Mouse (Mus musculus): ENCODE data around the gene Cfap97d2. TPM values are rescaled to one million over a fixed set of nuclear protein-coding genes. Genes with fewer than 3 reads are reported as not detected.
"Not testable (repeated sequence)": the region's sequence is repeated elsewhere in the genome, so short reads cannot be mapped to it uniquely, and the experiment has no call there.

Gene Cfap97d2
- polyA plus RNA-seq, 1 experiment from 2014 or later, result 0.90 TPM

GRCm38 (mm10) chr8:13746212-13746611 is 40.5 kb downstream of the Cfap97d2 start:
- not testable (repeated sequence) for H3K27me3 ChIP-seq (ENCODE audit: control insufficient read depth, insufficient read depth, low read length); H3K4me2 ChIP-seq; H3K9me3 ChIP-seq (ENCODE audit: control insufficient read depth, low read length); H3K9ac ChIP-seq (ENCODE audit: low read length); H3K36me3 ChIP-seq (ENCODE audit: control insufficient read depth, insufficient read depth, low read length); DNase-seq (ENCODE audit: low spot score, missing footprints); H3K4me1 ChIP-seq (ENCODE audit: control insufficient read depth, insufficient read depth, low read length); ATAC-seq (ENCODE audit: low FRiP score); H3K27ac ChIP-seq (ENCODE audit: low read depth, low read length); H3K4me3 ChIP-seq (ENCODE audit: low read depth, low read length)
- WGBS, result 93% methylated on average over 4 of the region's 6 CpGs

GRCm38 (mm10) chr8:13747626-13748025 is 41.9 kb downstream of the Cfap97d2 start:
- no peaks in the 10 kb centered on the region for H3K27me3 ChIP-seq (ENCODE audit: control insufficient read depth, insufficient read depth, low read length)
- no peak for ATAC-seq (ENCODE audit: low FRiP score)
- WGBS, result 49% methylated on average over 3 of the region's 3 CpGs

GRCm38 (mm10) chr8:13753680-13754079 is 48.0 kb downstream of the Cfap97d2 start:
- Histone ChIP-seq H3K9me3 (ENCODE audit: control insufficient read depth, low read length) (no peaks in the 10 kb centered on the region), H3K9ac (ENCODE audit: low read length) (no peak overlapping the region), H3K4me2 (no peak overlapping the region), H3K4me3 (ENCODE audit: low read depth, low read length) (no peak overlapping the region), H3K36me3 (ENCODE audit: control insufficient read depth, insufficient read depth, low read length) (no peaks in the 10 kb centered on the region), H3K4me1 (ENCODE audit: control insufficient read depth, insufficient read depth, low read length) (peaks cover 5% of the 10 kb centered on the region; the same call in 1 of the 2 replicates), H3K27me3 (ENCODE audit: control insufficient read depth, insufficient read depth, low read length) (no peaks in the 10 kb centered on the region), H3K27ac (ENCODE audit: low read depth, low read length) (no peak overlapping the region)
- ATAC-seq (ENCODE audit: low FRiP score), result no peak
- 35% methylated on average over 2 of the region's 2 CpGs for WGBS
- DNase-seq (ENCODE audit: low spot score, missing footprints), result peak; percentile 97

More at GRCm38 (mm10) chr8:13747626-13748025, 41.9 kb downstream of the Cfap97d2 start:
- no peak overlapping the region for H3K4me2 ChIP-seq
- no peak overlapping the region for H3K9ac ChIP-seq (ENCODE audit: low read length)
- no peaks in the 10 kb centered on the region for H3K36me3 ChIP-seq (ENCODE audit: control insufficient read depth, insufficient read depth, low read length)
- no peaks in the 10 kb centered on the region for H3K4me1 ChIP-seq (ENCODE audit: control insufficient read depth, insufficient read depth, low read length)
- DNase-seq (ENCODE audit: low spot score, missing footprints), result no peak
- H3K27ac ChIP-seq (ENCODE audit: low read depth, low read length), result no peak overlapping the region
- H3K4me3 ChIP-seq (ENCODE audit: low read depth, low read length), result no peak overlapping the region
- H3K9me3 ChIP-seq (ENCODE audit: control insufficient read depth, low read length), result no peaks in the 10 kb centered on the region

GRCm38 (mm10) chr8:13756480-13756879 is 50.8 kb downstream of the Cfap97d2 start:
- Histone ChIP-seq H3K4me3 (ENCODE audit: low read depth, low read length) (no peak overlapping the region), H3K27me3 (ENCODE audit: control insufficient read depth, insufficient read depth, low read length) (no peaks in the 10 kb centered on the region), H3K9me3 (ENCODE audit: control insufficient read depth, low read length) (no peaks in the 10 kb centered on the region), H3K27ac (ENCODE audit: low read depth, low read length) (no peak overlapping the region), H3K4me2 (no peak overlapping the region), H3K4me1 (ENCODE audit: control insufficient read depth, insufficient read depth, low read length) (peaks cover 7% of the 10 kb centered on the region; the same call in 1 of the 2 replicates), H3K36me3 (ENCODE audit: control insufficient read depth, insufficient read depth, low read length) (no peaks in the 10 kb centered on the region; the same call in 1 of the 2 replicates), H3K9ac (ENCODE audit: low read length) (no peak overlapping the region)
- DNase-seq (ENCODE audit: low spot score, missing footprints) (no peak), ATAC-seq (ENCODE audit: low FRiP score) (no peak)
- 77% methylated on average over 7 of the region's 7 CpGs for WGBS

GRCm38 (mm10) chr8:13756982-13757804 is 51.5 kb downstream of the Cfap97d2 start, which contains the start of gene Cdc16:
Cdc16 (plus strand) TSS chr8:13757676.
- Histone ChIP-seq H3K9me3 (ENCODE audit: control insufficient read depth, low read length) (no peaks in the 10 kb centered on the region), H3K27me3 (ENCODE audit: control insufficient read depth, insufficient read depth, low read length) (no peaks in the 10 kb centered on the region), H3K36me3 (ENCODE audit: control insufficient read depth, insufficient read depth, low read length) (peaks cover 2% of the 10 kb centered on the region; the same call in 1 of the 2 replicates), H3K4me1 (ENCODE audit: control insufficient read depth, insufficient read depth, low read length) (peaks cover 7% of the 10 kb centered on the region; the same call in 1 of the 2 replicates), H3K9ac (ENCODE audit: low read length) (peak within 1 kb of the TSS; percentile 94), H3K27ac (ENCODE audit: low read depth, low read length) (no peak within 1 kb of the TSS; the same call in 1 of the 2 replicates), H3K4me2 (peak within 1 kb of the TSS; percentile 91), H3K4me3 (ENCODE audit: low read depth, low read length) (peak within 1 kb of the TSS; percentile 99)
- peak; percentile 100 for DNase-seq (ENCODE audit: low spot score, missing footprints)
- ATAC-seq (ENCODE audit: low FRiP score), result peak; percentile 97
- WGBS, result 9% methylated on average over 40 of the region's 40 CpGs

GRCm38 (mm10) chr8:13757805-13758727 is 52.4 kb downstream of the Cfap97d2 start:
- Histone ChIP-seq H3K4me1 (ENCODE audit: control insufficient read depth, insufficient read depth, low read length) (peaks cover 7% of the 10 kb centered on the region; the same call in 1 of the 2 replicates), H3K9ac (ENCODE audit: low read length) (peak overlapping the region; percentile 94), H3K27me3 (ENCODE audit: control insufficient read depth, insufficient read depth, low read length) (no peaks in the 10 kb centered on the region), H3K4me3 (ENCODE audit: low read depth, low read length) (peak overlapping the region; percentile 99), H3K4me2 (peak overlapping the region; percentile 91), H3K27ac (ENCODE audit: low read depth, low read length) (no peak overlapping the region; the same call in 1 of the 2 replicates), H3K36me3 (ENCODE audit: control insufficient read depth, insufficient read depth, low read length) (peaks cover 7% of the 10 kb centered on the region; the same call in 1 of the 2 replicates), H3K9me3 (ENCODE audit: control insufficient read depth, low read length) (no peaks in the 10 kb centered on the region)
- DNase-seq (ENCODE audit: low spot score, missing footprints) (peak; percentile 94), ATAC-seq (ENCODE audit: low FRiP score) (peak; percentile 82)
- under 1% methylated on average over 38 of the region's 38 CpGs for WGBS

- Histone ChIP-seq H3K9me3 (ENCODE audit: control insufficient read depth, low read length) (no peaks in the 10 kb centered on the region), H3K36me3 (ENCODE audit: control insufficient read depth, insufficient read depth, low read length) (peaks cover 57% of the 10 kb centered on the region), H3K27ac (ENCODE audit: low read depth, low read length) (no peak overlapping the region), H3K4me2 (no peak overlapping the region), H3K4me1 (ENCODE audit: control insufficient read depth, insufficient read depth, low read length) (no peaks in the 10 kb centered on the region), H3K4me3 (ENCODE audit: low read depth, low read length) (no peak overlapping the region), H3K27me3 (ENCODE audit: control insufficient read depth, insufficient read depth, low read length) (no peaks in the 10 kb centered on the region), H3K9ac (ENCODE audit: low read length) (no peak overlapping the region)
- ATAC-seq (ENCODE audit: low FRiP score), result no peak
- whole genome bisulfite sequencing, result 85% methylated on average over 11 of the region's 11 CpGs
- peak; percentile 77 for DNase-seq (ENCODE audit: low spot score, missing footprints)
These were observed 63.5 kb downstream of the Cfap97d2 start for GRCm38 (mm10) chr8:13769206-13769605.

- peaks cover 5% of the 10 kb centered on the region; the same call in 1 of the 2 replicates for H3K4me1 ChIP-seq (ENCODE audit: control insufficient read depth, insufficient read depth, low read length)
- H3K9ac ChIP-seq (ENCODE audit: low read length), result no peak overlapping the region
- no peak overlapping the region for H3K27ac ChIP-seq (ENCODE audit: low read depth, low read length)
- H3K27me3 ChIP-seq (ENCODE audit: control insufficient read depth, insufficient read depth, low read length), result no peaks in the 10 kb centered on the region
- no peak overlapping the region for H3K4me2 ChIP-seq
- no peak for DNase-seq (ENCODE audit: low spot score, missing footprints)
- 93% methylated on average over 3 of the region's 3 CpGs for WGBS
- no peak overlapping the region for H3K4me3 ChIP-seq (ENCODE audit: low read depth, low read length)
- peaks cover 18% of the 10 kb centered on the region for H3K36me3 ChIP-seq (ENCODE audit: control insufficient read depth, insufficient read depth, low read length)
- no peak for ATAC-seq (ENCODE audit: low FRiP score)
- no peaks in the 10 kb centered on the region for H3K9me3 ChIP-seq (ENCODE audit: control insufficient read depth, low read length)
These were observed 74.8 kb downstream of the Cfap97d2 start for GRCm38 (mm10) chr8:13780536-13780935.
